Mouse (Mus musculus) hindbrain, embryonic 13.5 days (tissue): Measurements from ENCODE around the gene Pfdn6. TPM values are rescaled to one million over a fixed set of nuclear protein-coding genes. Genes with fewer than 3 reads are reported as not detected.

Experiments used
- ATAC-seq: fragments of 200-750 bp; cut with Nextera tagmentation; 2 replicates; pipeline ENCODE4 v1.8.0; 2017; ENCODE audit warnings: moderate TSS enrichment; ENCODE audit not compliant: low FRiP score
- H3K27ac ChIP-seq: fragments of 300-500 bp; sonication (generic); 2 replicates; pipeline ENCODE4 v1.5.1; 2015; ENCODE audit warnings: inconsistent platforms, mild to moderate bottlenecking, moderate library complexity
- H3K27me3 ChIP-seq: fragments of 300-500 bp; sonication (generic); 2 replicates; pipeline ENCODE4 v1.6.1; 2015; ENCODE audit warnings: mild to moderate bottlenecking, inconsistent platforms
- H3K36me3 ChIP-seq: fragments of 300-500 bp; sonication (generic); 2 replicates; pipeline ENCODE4 v1.6.1; 2015; ENCODE audit warnings: mild to moderate bottlenecking, inconsistent platforms
- H3K4me1 ChIP-seq: fragments of 300-500 bp; sonication (generic); replicated peaks from 2 replicates; pipeline ENCODE4 v1.6.1; 2015; ENCODE audit warnings: inconsistent platforms
- H3K4me2 ChIP-seq: fragments of 300-500 bp; sonication (generic); 2 replicates; pipeline ENCODE4 v1.6.1; 2015; ENCODE audit warnings: inconsistent platforms, mild to moderate bottlenecking, moderate library complexity
- H3K4me3 ChIP-seq: fragments of 300-500 bp; sonication (generic); 2 replicates; pipeline ENCODE4 v1.5.1; 2015; ENCODE audit warnings: mild to moderate bottlenecking, inconsistent platforms
- H3K9ac ChIP-seq: fragments of 300-500 bp; sonication (generic); 2 replicates; pipeline ENCODE4 v1.6.1; 2015; ENCODE audit warnings: mild to moderate bottlenecking, inconsistent platforms
- H3K9me3 ChIP-seq: fragments of 300-500 bp; sonication (generic); 2 replicates; pipeline ENCODE4 v1.6.1; 2016; ENCODE audit warnings: inconsistent platforms
- WGBS: fragments of 180-500 bp; shearing (Covaris S2); methylation state at CpG from one replicate; pipeline ENCODE4 v1.1.7; 2015; 5-methylcytosine and 5-hydroxymethylcytosine counted together
- polyA plus RNA-seq: library from polyadenylated mRNA; unstranded; fragments of >200 nt; fragmentation: Nextera tagmentation; extraction: Ambion mirVana; gene quantifications from 2 replicates; pipeline ENCODE4 v1.2.1, GENCODE M21; 2015

The Pfdn6 gene
- polyA plus RNA-seq, 1 experiment from 2014 or later, result 186 TPM

DNA sequence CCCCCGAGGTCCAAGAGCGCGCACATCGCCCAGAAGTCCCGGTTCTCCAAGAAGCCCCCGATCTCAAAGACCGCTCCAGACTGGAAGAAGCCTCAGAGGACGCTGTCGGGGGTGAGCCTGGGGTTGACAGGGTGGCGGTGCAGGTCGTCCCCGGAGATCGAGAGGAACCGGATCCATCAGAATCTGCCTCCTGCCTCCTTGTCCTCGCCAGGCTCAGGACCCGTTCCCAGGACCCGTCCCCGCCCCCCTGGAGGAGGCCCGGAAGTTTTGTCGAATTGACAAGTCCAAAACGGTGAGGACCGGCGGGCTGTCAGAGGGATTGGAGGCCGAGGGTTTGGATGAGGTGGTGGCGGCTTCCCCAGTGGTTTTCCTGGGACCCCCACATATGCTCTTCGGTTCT is 838 bp upstream of the Pfdn6 start:
- H3K4me1 ChIP-seq, result peaks cover 25% of the 10 kb centered on the region
- H3K27me3 ChIP-seq, result no peaks in the 10 kb centered on the region
- H3K4me3 ChIP-seq, result peak overlapping the region; percentile 88
- H3K4me2 ChIP-seq, result peak overlapping the region; percentile 94
- 3% methylated on average over 26 of the region's 26 CpGs for WGBS
- H3K9me3 ChIP-seq, result no peaks in the 10 kb centered on the region
- no peak overlapping the region for H3K27ac ChIP-seq
- peaks cover 58% of the 10 kb centered on the region for H3K36me3 ChIP-seq
- ATAC-seq, result no peak
- peak overlapping the region; percentile 85 for H3K9ac ChIP-seq

GRCm38 (mm10) chr17:33938783-33939182 is 1.4 kb downstream of the Pfdn6 start:
- Histone ChIP-seq H3K9me3 (no peaks in the 10 kb centered on the region), H3K4me3 (peak overlapping the region; percentile 88), H3K27me3 (no peaks in the 10 kb centered on the region), H3K36me3 (peaks cover 57% of the 10 kb centered on the region), H3K9ac (no peak overlapping the region), H3K27ac (no peak overlapping the region), H3K4me1 (peaks cover 25% of the 10 kb centered on the region), H3K4me2 (peak overlapping the region; percentile 86)
- 81% methylated on average over 11 of the region's 11 CpGs for WGBS
- no peak for ATAC-seq

- Histone ChIP-seq H3K9me3 (no peaks in the 10 kb centered on the region), H3K4me3 (no peak overlapping the region), H3K27me3 (no peaks in the 10 kb centered on the region), H3K9ac (no peak overlapping the region), H3K36me3 (peaks cover 62% of the 10 kb centered on the region), H3K4me2 (no peak overlapping the region), H3K4me1 (peaks cover 24% of the 10 kb centered on the region), H3K27ac (no peak overlapping the region)
- WGBS, result 82% methylated on average over 15 of the region's 15 CpGs
- ATAC-seq, result no peak
Measured at GRCm38 (mm10) chr17:33936993-33937392, 3.1 kb downstream of the Pfdn6 start.

DNA sequence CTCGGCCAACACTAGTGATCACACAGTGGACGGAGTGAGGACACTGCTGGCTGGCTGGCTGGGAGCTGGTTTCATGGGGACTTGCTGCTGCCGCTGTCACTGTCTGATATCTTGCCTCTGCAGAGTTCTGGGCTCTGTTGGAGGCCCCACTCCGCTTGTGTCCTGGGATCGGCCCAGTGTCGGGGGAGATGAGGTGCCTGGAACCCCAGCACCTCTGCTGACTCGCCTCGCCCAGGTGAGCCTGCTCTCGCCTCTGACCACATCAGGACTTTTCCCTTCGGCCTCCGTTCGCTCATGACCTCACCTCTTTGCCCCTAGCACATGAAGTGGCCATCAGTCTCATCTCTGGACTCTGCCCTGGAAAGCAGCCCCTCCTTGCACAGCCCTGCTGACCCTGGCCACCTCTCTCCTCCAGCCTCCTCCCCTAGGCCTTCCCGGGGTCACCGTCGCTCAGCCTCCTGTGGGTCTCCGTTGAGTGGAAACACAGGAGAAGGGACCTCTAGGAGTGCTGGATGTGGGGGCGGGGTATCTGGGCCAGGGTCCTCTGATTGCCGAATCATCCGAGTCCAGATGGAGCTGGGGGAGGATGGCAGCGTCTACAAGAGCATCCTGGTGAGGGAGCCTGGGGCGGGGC is 4.6 kb downstream of the Pfdn6 start:
- no peak for ATAC-seq
- H3K4me2 ChIP-seq, result no peak overlapping the region
- no peak overlapping the region for H3K4me3 ChIP-seq
- H3K9ac ChIP-seq, result no peak overlapping the region
- H3K4me1 ChIP-seq, result peaks cover 25% of the 10 kb centered on the region
- H3K9me3 ChIP-seq, result no peaks in the 10 kb centered on the region
- WGBS, result 88% methylated on average over 21 of the region's 21 CpGs
- no peak overlapping the region for H3K27ac ChIP-seq
- no peaks in the 10 kb centered on the region for H3K27me3 ChIP-seq
- H3K36me3 ChIP-seq, result peaks cover 61% of the 10 kb centered on the region

GRCm38 (mm10) chr17:33932970-33933369 is 7.2 kb downstream of the Pfdn6 start:
- Histone ChIP-seq H3K4me3 (no peak overlapping the region), H3K4me2 (no peak overlapping the region), H3K27ac (no peak overlapping the region), H3K36me3 (peaks cover 53% of the 10 kb centered on the region), H3K4me1 (peaks cover 25% of the 10 kb centered on the region), H3K9me3 (no peaks in the 10 kb centered on the region), H3K9ac (no peak overlapping the region), H3K27me3 (no peaks in the 10 kb centered on the region)
- no peak for ATAC-seq
- WGBS, result 91% methylated on average over 15 of the region's 15 CpGs

DNA sequence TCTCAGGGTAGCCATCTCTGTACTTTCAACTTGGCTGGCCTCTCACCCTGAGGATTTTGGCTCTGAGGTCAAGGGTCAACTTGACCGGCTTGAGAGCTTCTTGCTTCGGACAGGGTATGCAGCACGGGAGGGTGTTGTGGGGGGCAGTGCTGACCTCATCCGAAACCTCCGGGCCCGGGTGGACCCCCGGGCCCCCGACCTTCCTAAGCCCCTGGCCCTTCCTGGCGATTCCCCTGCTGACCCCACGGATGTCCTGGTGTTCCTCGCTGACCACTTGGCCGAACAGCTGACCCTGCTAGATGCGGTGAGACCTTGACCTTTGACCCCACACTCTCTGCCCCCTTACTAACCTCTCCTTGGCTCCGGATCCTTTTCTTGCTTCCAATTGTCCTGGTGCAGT is 7.7 kb downstream of the Pfdn6 start:
- no peak for ATAC-seq
- no peak overlapping the region for H3K4me2 ChIP-seq
- peaks cover 54% of the 10 kb centered on the region for H3K36me3 ChIP-seq
- H3K4me1 ChIP-seq, result peaks cover 30% of the 10 kb centered on the region
- WGBS, result 88% methylated on average over 14 of the region's 14 CpGs
- no peak overlapping the region for H3K9ac ChIP-seq
- H3K27me3 ChIP-seq, result no peaks in the 10 kb centered on the region
- no peak overlapping the region for H3K4me3 ChIP-seq
- H3K9me3 ChIP-seq, result no peaks in the 10 kb centered on the region
- H3K27ac ChIP-seq, result no peak overlapping the region

DNA sequence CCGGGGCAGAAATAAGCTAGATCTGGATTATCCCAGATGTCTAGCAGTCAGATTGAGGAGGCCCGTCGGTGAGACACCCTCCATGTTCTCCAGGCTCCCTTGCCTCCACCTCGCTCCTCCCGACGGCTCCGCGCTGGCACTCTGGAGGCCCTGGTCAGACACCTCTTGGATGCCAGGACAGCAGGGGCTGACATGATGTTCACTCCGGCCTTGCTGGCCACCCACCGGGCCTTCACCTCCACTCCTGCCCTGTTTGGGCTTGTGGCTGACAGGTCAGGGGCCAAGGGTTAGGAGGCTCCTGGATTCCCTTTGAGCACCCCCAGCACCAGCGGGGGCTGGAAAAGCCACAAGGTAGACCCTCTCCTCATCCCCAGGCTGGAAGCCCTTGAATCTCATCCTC is 8.2 kb downstream of the Pfdn6 start:
- no peak overlapping the region for H3K4me3 ChIP-seq
- WGBS, result 93% methylated on average over 11 of the region's 11 CpGs
- ATAC-seq, result no peak
- peaks cover 49% of the 10 kb centered on the region for H3K36me3 ChIP-seq
- H3K4me1 ChIP-seq, result peaks cover 31% of the 10 kb centered on the region
- H3K9me3 ChIP-seq, result no peaks in the 10 kb centered on the region
- H3K4me2 ChIP-seq, result no peak overlapping the region
- H3K27me3 ChIP-seq, result no peaks in the 10 kb centered on the region
- H3K9ac ChIP-seq, result no peak overlapping the region
- no peak overlapping the region for H3K27ac ChIP-seq

GRCm38 (mm10) chr17:33931159-33931866 is 8.8 kb downstream of the Pfdn6 start:
- H3K4me1 ChIP-seq, result peaks cover 31% of the 10 kb centered on the region
- ATAC-seq, result no peak
- H3K27me3 ChIP-seq, result no peaks in the 10 kb centered on the region
- WGBS, result 37% methylated on average over 18 of the region's 18 CpGs
- H3K4me3 ChIP-seq, result peak overlapping the region; percentile 90
- H3K9me3 ChIP-seq, result no peaks in the 10 kb centered on the region
- H3K4me2 ChIP-seq, result peak overlapping the region; percentile 99
- H3K9ac ChIP-seq, result peak overlapping the region; percentile 95
- H3K36me3 ChIP-seq, result peaks cover 49% of the 10 kb centered on the region
- H3K27ac ChIP-seq, result no peak overlapping the region

GRCm38 (mm10) chr17:33930280-33931158 is 9.6 kb downstream of the Pfdn6 start:
- Histone ChIP-seq H3K4me2 (peak overlapping the region; percentile 99), H3K9ac (peak overlapping the region; percentile 95), H3K4me1 (peaks cover 31% of the 10 kb centered on the region), H3K9me3 (no peaks in the 10 kb centered on the region), H3K36me3 (peaks cover 48% of the 10 kb centered on the region), H3K27me3 (no peaks in the 10 kb centered on the region), H3K27ac (peak overlapping the region; percentile 97), H3K4me3 (peak overlapping the region; percentile 90)
- under 1% methylated on average over 45 of the region's 45 CpGs for WGBS
- ATAC-seq, result 0 out of 2 replicates have a peak, but pooled peaks have one; percentile 4

GRCm38 (mm10) chr17:33929371-33930279 is 10.5 kb downstream of the Pfdn6 start, which contains the start of gene Rgl2:
Gene Rgl2 (plus strand): TSS chr17:33929543.
- Histone ChIP-seq H3K4me2 (peak within 1 kb of the TSS; percentile 99), H3K27me3 (no peaks in the 10 kb centered on the region), H3K9me3 (no peaks in the 10 kb centered on the region), H3K9ac (peak within 1 kb of the TSS; percentile 95), H3K4me1 (peaks cover 31% of the 10 kb centered on the region), H3K4me3 (peak within 1 kb of the TSS; percentile 90), H3K27ac (peak within 1 kb of the TSS; percentile 97), H3K36me3 (peaks cover 46% of the 10 kb centered on the region)
- peak; percentile 84 for ATAC-seq
- under 1% methylated on average over 70 of the region's 80 CpGs for WGBS

GRCm38 (mm10) chr17:33928251-33928947 is 11.7 kb downstream of the Pfdn6 start:
- Histone ChIP-seq H3K27me3 (no peaks in the 10 kb centered on the region), H3K9me3 (no peaks in the 10 kb centered on the region), H3K4me2 (peak overlapping the region; percentile 99), H3K27ac (peak overlapping the region; percentile 76; the same call in 1 of the 2 replicates), H3K4me1 (peaks cover 31% of the 10 kb centered on the region), H3K4me3 (peak overlapping the region; percentile 90), H3K36me3 (peaks cover 35% of the 10 kb centered on the region), H3K9ac (peak overlapping the region; percentile 95)
- WGBS, result 67% methylated on average over 21 of the region's 21 CpGs
- ATAC-seq, result no peak
